Mouse (Mus musculus) liver, embryonic 15.5 days (tissue): ENCODE data around the gene Nol4l. TPM values are rescaled to one million over a fixed set of nuclear protein-coding genes. Genes with fewer than 3 reads are reported as not detected.

Experiments
- ATAC-seq: fragments of 200-750 bp; cut with Nextera tagmentation; 2 replicates; pipeline ENCODE4 v1.8.0; 2017; ENCODE audit warnings: moderate number of reproducible peaks, mild to moderate bottlenecking, moderate library complexity; ENCODE audit not compliant: insufficient read depth
- H3K27ac ChIP-seq: fragments of 300-500 bp; sonication (generic); replicated peaks from 2 replicates; pipeline ENCODE4 v1.5.1; 2015; ENCODE audit warnings: mild to moderate bottlenecking, inconsistent platforms
- H3K27me3 ChIP-seq: fragments of 300-500 bp; sonication (generic); 2 replicates; pipeline ENCODE4 v1.6.1; 2015; ENCODE audit warnings: mild to moderate bottlenecking, inconsistent platforms
- H3K36me3 ChIP-seq: fragments of 300-500 bp; sonication (generic); replicated peaks from 2 replicates; pipeline ENCODE4 v1.6.1; 2015; ENCODE audit warnings: moderate library complexity, mild to moderate bottlenecking, inconsistent platforms
- H3K4me1 ChIP-seq: fragments of 300-500 bp; sonication (generic); replicated peaks from 2 replicates; pipeline ENCODE4 v1.6.1; 2015; ENCODE audit warnings: inconsistent platforms
- H3K4me2 ChIP-seq: fragments of 300-500 bp; sonication (generic); 2 replicates; pipeline ENCODE4 v1.6.1; 2015; ENCODE audit warnings: moderate library complexity, mild to moderate bottlenecking, inconsistent platforms
- H3K4me3 ChIP-seq: fragments of 300-500 bp; sonication (generic); replicated peaks from 2 replicates; pipeline ENCODE4 v1.5.1; 2015; ENCODE audit warnings: mild to moderate bottlenecking, inconsistent platforms
- H3K9ac ChIP-seq: fragments of 300-500 bp; sonication (generic); 2 replicates; pipeline ENCODE4 v1.6.1; 2015; ENCODE audit warnings: moderate library complexity, mild to moderate bottlenecking, inconsistent platforms
- H3K9me3 ChIP-seq: fragments of 300-500 bp; sonication (generic); replicated peaks from 2 replicates; pipeline ENCODE4 v1.6.1; 2016; ENCODE audit warnings: inconsistent platforms
- WGBS: fragments of 180-500 bp; shearing (Covaris S2); methylation state at CpG from one replicate; pipeline ENCODE4 v1.1.7; 2015; ENCODE audit warnings: mixed read lengths; ENCODE audit not compliant: insufficient replicate concordance; 5-methylcytosine and 5-hydroxymethylcytosine counted together
- polyA plus RNA-seq: library from polyadenylated mRNA; unstranded; fragments of >200 nt; fragmentation: Nextera tagmentation; extraction: Ambion mirVana; gene quantifications from 2 replicates; pipeline ENCODE4 v1.2.1, GENCODE M21; 2015

Gene Nol4l
- polyA plus RNA-seq, 1 experiment from 2014 or later, result 4.9 TPM

DNA sequence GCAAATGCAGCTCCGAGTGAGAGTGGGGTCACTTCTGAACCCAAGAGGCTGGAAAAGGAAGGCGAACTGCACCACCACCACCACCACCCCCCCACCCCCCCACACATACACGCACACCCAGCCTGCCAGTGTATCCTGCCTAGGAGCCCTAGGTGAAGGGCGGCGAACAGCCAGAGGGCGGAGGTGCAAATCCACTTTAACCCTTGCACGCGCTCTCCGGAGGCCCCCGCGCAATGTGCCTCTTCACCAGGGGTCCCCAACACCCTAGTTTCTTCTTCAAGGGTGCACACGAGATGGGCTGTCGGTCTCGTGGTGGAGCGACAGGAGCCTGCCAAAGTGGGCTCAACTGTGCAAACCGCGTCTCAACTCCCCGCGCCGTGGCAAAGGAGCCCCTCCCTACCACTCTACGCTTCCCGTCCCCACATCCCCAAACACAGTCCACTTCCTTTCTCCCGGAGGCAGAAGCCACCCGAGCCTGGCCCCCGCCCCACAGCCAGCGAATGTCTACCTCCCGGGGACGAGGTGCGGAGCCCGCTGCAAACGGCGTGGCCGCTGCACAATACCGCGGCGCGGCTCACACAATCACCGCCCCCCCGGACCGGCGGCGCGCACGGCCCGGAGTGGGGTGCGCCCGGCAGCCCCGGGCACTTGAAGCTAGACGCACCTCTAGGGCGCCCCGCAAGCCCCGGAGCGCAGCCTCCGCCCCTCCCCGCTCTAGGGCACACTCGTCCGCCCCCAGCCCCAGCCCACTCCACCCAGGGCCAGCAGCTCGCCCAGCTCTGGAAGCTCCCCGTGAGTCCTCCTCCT lies 86.1 kb downstream of the Nol4l start:
- WGBS, result 1% methylated on average over 59 of the region's 59 CpGs
- H3K36me3 ChIP-seq, result no peaks in the 10 kb centered on the region
- H3K27ac ChIP-seq, result peak overlapping the region; percentile 82
- peaks cover 74% of the 10 kb centered on the region for H3K4me1 ChIP-seq
- peak overlapping the region; percentile 69 for H3K4me3 ChIP-seq
- peak overlapping the region; percentile 65 for H3K9ac ChIP-seq
- no peaks in the 10 kb centered on the region for H3K9me3 ChIP-seq
- peak; percentile 33 for ATAC-seq
- H3K4me2 ChIP-seq, result peak overlapping the region; percentile 92
- H3K27me3 ChIP-seq, result peaks cover 38% of the 10 kb centered on the region

DNA sequence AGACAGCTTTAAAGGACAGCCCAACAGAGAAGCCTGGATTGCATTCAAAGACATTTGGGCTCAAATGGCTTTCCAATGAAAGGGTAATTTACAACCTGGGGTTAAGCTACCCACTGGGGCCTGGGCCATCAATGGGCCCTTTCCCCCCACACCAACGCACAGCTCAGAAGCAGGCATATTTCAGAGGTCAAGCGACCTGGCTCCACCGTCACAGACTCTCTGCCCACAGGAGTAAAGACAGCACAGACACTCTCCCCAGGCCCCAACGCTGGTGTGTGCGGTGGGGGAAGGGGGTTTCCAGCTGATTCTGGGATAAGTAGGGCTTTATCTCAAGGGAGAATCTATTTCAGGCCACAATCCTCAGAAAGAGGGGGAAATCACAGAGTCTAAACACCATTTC lies 87.1 kb downstream of the Nol4l start:
- H3K4me2 ChIP-seq, result peak overlapping the region; percentile 92
- no peak for ATAC-seq
- H3K9me3 ChIP-seq, result no peaks in the 10 kb centered on the region
- H3K27ac ChIP-seq, result no peak overlapping the region
- 45% methylated on average over 5 of the region's 5 CpGs for WGBS
- H3K27me3 ChIP-seq, result peaks cover 38% of the 10 kb centered on the region
- no peak overlapping the region for H3K9ac ChIP-seq
- H3K36me3 ChIP-seq, result no peaks in the 10 kb centered on the region
- H3K4me1 ChIP-seq, result peaks cover 82% of the 10 kb centered on the region
- peak overlapping the region; percentile 69 for H3K4me3 ChIP-seq

DNA sequence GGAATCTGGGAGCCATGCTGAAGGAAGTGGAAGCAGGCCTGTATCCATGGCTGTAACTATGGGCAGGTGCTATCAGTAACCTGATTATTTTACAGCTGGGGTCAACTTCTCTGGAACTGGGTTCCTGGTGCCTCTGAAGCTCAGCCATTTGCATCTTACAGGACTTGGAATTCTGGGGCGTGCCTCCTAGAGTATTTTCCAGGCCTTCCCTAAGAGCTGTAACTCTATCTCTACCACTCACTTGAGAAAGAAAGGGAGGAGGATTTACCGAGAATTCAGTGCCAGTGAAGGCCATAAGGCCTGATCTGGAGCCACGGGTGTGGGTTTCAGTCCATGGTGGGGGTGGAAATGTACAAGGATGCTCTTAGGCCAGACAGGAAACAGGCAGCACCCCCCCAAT lies 88.5 kb downstream of the Nol4l start:
- peaks cover 4% of the 10 kb centered on the region for H3K36me3 ChIP-seq
- H3K4me2 ChIP-seq, result no peak overlapping the region
- ATAC-seq, result no peak
- 57% methylated on average over 3 of the region's 3 CpGs for WGBS
- H3K27ac ChIP-seq, result peak overlapping the region; percentile 57; the same call in 1 of the 2 replicates
- no peak overlapping the region for H3K4me3 ChIP-seq
- no peaks in the 10 kb centered on the region for H3K9me3 ChIP-seq
- peaks cover 38% of the 10 kb centered on the region for H3K27me3 ChIP-seq
- no peak overlapping the region for H3K9ac ChIP-seq
- peaks cover 87% of the 10 kb centered on the region for H3K4me1 ChIP-seq

DNA sequence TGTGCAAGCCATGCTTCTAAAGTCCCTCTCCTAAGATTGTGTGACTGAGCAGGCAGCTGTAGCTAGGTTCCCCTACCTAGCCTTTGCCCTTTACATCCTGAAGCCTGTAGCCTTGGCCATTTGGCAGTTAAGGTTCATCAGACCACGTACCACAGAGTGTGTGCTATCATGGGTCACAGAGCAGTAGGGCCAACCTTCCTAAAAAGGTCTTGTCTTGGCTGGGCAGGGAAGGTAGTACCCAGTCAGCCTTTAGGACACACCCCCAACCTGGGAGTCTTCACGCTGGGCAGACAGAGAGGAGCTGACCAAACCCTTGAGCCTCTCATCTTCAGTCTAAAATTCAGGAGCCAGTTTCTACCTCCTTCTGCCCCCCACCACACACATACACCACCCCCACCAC lies 89.0 kb downstream of the Nol4l start:
- H3K4me2 ChIP-seq, result no peak overlapping the region
- WGBS, result 67% methylated on average over 2 of the region's 2 CpGs
- peaks cover 9% of the 10 kb centered on the region for H3K36me3 ChIP-seq
- peaks cover 88% of the 10 kb centered on the region for H3K4me1 ChIP-seq
- H3K9me3 ChIP-seq, result no peaks in the 10 kb centered on the region
- H3K4me3 ChIP-seq, result no peak overlapping the region
- ATAC-seq, result no peak
- peaks cover 35% of the 10 kb centered on the region for H3K27me3 ChIP-seq
- no peak overlapping the region for H3K9ac ChIP-seq
- peak overlapping the region; percentile 57 for H3K27ac ChIP-seq

DNA sequence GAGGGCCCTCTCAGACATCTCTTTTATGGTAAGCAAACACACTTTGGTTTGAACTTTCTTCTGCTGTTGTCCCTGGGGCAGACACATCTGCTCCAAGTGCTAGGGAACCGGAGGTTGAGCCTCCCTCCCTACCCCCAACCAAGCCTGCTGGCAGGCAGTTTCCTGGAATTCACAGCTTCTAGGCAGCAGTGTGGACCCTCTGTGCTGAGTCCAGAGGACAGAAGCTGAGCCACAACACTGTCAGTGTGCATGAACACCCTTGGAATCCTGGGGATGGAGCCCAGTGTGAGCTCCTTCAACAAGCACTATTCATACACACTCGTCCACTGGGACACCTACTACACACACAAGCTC lies 92.5 kb downstream of the Nol4l start:
- Histone ChIP-seq H3K27ac (peak overlapping the region; percentile 69; the same call in 1 of the 2 replicates), H3K4me2 (no peak overlapping the region; the same call in 1 of the 2 replicates), H3K4me1 (peaks cover 87% of the 10 kb centered on the region), H3K4me3 (no peak overlapping the region), H3K9me3 (no peaks in the 10 kb centered on the region), H3K27me3 (no peaks in the 10 kb centered on the region), H3K36me3 (peaks cover 21% of the 10 kb centered on the region), H3K9ac (no peak overlapping the region)
- ATAC-seq, result no peak
- 57% methylated on average over 2 of the region's 2 CpGs for WGBS

DNA sequence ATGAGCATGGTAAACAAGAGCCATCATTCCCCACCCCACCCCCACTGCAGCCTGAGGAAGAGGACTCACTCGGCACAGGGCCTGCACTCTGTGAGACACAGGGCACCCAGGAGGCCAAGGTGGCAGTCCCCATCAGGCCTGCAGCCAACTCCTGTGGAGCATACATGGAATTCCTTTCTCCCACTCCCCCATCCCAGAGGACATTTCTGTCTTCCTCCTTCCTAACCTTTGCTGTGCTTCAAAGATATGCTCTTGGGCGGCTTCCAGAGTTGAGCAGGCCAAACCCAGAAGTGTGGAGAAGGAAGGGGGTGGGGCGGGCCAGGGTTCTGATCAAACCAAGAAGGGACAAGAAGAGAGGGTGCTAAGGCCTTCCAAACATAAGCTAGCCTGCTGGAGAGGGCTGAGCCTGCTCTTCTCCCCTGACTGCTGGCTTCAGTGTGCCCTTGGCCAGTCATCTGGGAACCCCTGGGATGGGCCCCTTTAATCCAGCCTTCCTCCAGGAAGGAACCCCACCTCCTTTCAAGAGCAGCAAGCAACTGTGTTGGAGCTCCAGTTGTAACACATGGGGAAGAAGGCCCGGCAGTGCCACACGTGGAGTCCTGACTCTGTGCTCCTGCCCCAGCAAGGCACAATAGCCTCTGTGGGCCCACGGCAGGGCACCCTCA lies 93.0 kb downstream of the Nol4l start:
- Histone ChIP-seq H3K9ac (no peak overlapping the region), H3K27me3 (no peaks in the 10 kb centered on the region), H3K4me1 (peaks cover 84% of the 10 kb centered on the region), H3K4me3 (no peak overlapping the region), H3K27ac (peak overlapping the region; percentile 69), H3K9me3 (no peaks in the 10 kb centered on the region), H3K36me3 (peaks cover 25% of the 10 kb centered on the region), H3K4me2 (no peak overlapping the region; the same call in 1 of the 2 replicates)
- ATAC-seq, result 0 out of 2 replicates have a peak, but pooled peaks have one; percentile 11
- 59% methylated on average over 6 of the region's 6 CpGs for WGBS

DNA sequence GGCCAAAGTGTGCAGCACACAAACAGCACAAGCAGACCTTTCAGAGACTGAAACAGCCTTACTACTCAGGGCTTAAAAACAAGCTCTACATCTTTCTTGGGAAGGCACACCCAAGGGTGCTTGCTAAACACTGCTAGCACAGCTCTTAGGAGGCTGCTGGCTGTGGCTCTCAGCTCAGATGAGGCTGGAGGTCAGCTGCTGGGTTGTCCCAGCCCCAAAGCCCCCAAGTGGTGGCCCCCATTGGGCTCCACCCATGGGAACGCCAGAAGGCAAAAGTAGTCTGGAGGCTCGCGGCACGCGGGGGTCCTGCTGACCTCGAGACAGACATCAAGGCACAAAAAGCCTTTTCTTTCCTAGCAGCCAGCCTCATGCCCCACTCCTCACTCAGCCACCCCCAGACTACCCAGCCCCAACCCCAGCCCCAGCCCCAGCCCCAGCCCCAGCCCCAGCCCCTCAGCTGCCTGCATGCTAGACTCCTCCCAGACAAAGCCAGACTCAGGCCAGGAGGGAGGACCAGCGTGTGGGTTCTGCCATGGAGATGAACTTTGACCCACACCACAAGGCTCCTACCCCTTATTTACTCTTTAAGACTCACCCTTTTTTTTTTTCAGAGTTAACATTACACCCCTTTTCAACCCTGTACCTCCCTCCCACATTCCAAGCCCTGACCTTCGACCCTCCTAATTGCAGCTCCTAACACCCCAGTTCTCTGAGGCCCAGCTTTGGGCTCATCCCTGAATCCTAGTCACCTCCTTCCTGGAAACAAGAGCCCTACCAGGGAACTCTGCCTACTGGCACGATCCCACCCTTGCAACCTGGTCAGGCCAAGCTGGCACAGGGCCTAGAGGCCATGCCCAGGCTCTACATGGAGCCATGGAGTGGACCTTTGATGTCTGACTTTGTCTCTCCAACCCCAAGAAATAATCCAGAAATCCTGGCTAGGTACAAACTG lies 94.6 kb downstream of the Nol4l start:
- H3K4me3 ChIP-seq, result no peak overlapping the region
- peaks cover 73% of the 10 kb centered on the region for H3K4me1 ChIP-seq
- WGBS, result 65% methylated on average over 9 of the region's 9 CpGs
- no peaks in the 10 kb centered on the region for H3K9me3 ChIP-seq
- H3K36me3 ChIP-seq, result peaks cover 41% of the 10 kb centered on the region
- ATAC-seq, result peak; percentile 51
- H3K27ac ChIP-seq, result peak overlapping the region; percentile 69
- H3K27me3 ChIP-seq, result no peaks in the 10 kb centered on the region
- no peak overlapping the region for H3K9ac ChIP-seq
- 0 out of 2 replicates have a peak overlapping the region, but pooled peaks have one; percentile 3 for H3K4me2 ChIP-seq

DNA sequence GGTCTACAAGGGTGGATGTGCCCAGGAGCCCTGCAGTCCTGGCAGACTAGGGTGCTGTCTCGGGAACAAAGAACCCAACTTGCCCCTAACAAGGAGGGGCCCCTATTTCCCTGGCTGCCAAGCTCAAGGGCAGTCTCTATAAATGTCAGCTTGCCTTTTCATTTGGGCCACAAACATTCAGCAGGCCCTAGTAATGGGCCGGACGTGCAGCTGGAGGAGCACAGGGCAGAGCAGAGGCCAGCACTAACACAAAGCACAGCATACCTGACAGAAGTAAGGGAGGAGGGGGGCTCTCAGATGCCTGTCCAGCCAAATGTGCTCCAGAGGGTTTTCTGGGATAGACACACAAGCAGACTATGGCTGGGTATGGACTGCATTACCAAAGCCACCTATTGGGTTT lies 95.9 kb downstream of the Nol4l start:
- Histone ChIP-seq H3K36me3 (peaks cover 53% of the 10 kb centered on the region), H3K27me3 (no peaks in the 10 kb centered on the region), H3K4me2 (no peak overlapping the region), H3K4me3 (no peak overlapping the region), H3K4me1 (peaks cover 74% of the 10 kb centered on the region), H3K9ac (no peak overlapping the region), H3K27ac (no peak overlapping the region), H3K9me3 (no peaks in the 10 kb centered on the region)
- 58% methylated on average over 3 of the region's 3 CpGs for WGBS
- ATAC-seq, result no peak

DNA sequence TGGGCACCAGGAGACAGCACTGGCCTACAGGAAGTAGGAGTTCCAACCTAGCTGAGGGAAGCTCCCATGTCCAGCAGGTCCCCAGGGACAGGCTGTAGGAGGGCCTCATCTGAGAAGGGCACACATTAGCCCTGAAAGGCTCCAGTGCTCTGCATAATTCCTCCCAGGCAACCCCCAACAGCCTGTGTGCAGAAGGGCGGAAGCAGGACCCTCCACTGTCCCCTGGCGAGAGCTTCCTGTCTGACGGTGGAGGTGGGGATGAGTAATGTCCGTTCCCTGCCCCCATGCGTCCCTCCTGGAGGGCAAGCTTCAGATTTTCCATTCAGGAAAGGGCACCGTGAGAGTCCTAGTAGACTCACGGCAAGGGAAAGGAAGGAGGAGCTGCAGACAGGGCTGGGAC lies 97.3 kb downstream of the Nol4l start:
- H3K27ac ChIP-seq, result 0 out of 2 replicates have a peak overlapping the region, but pooled peaks have one; percentile 2
- no peaks in the 10 kb centered on the region for H3K9me3 ChIP-seq
- ATAC-seq, result no peak
- peaks cover 61% of the 10 kb centered on the region for H3K36me3 ChIP-seq
- no peak overlapping the region for H3K4me2 ChIP-seq
- H3K4me1 ChIP-seq, result peaks cover 77% of the 10 kb centered on the region
- no peaks in the 10 kb centered on the region for H3K27me3 ChIP-seq
- WGBS, result 50% methylated on average over 7 of the region's 7 CpGs
- no peak overlapping the region for H3K9ac ChIP-seq
- no peak overlapping the region for H3K4me3 ChIP-seq

DNA sequence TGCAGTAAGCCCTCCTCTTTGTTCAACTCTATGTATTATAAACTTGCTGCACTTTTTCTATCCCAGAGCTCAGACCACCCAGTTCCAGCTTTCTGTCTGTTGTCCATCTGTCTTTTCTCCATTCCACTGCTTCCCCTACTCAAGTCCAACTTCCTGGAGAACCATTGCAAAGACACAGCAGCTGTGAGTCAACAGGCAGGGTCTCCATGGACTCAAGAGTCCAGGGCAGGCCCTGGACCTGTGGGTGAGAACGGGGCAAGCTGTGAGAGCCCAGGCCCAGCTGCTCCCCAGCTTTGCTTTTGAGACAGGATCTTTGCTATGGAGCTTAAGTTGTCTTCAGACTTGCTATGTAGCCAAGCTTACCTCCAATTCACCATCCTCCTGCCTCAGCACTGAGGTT lies 99.2 kb downstream of the Nol4l start:
- H3K9ac ChIP-seq, result no peak overlapping the region
- H3K27ac ChIP-seq, result no peak overlapping the region
- no peaks in the 10 kb centered on the region for H3K27me3 ChIP-seq
- ATAC-seq, result no peak
- H3K36me3 ChIP-seq, result peaks cover 55% of the 10 kb centered on the region
- H3K4me2 ChIP-seq, result no peak overlapping the region
- 82% methylated on average over 1 of the region's 1 CpGs for WGBS
- peaks cover 73% of the 10 kb centered on the region for H3K4me1 ChIP-seq
- no peaks in the 10 kb centered on the region for H3K9me3 ChIP-seq
- H3K4me3 ChIP-seq, result no peak overlapping the region
